Mouse (Mus musculus): ENCODE measurements around the gene Ushbp1. TPM values are rescaled to one million over a fixed set of nuclear protein-coding genes. Genes with fewer than 3 reads are reported as not detected.
"Not testable (repeated sequence)": the region's sequence is repeated elsewhere in the genome, so short reads cannot be mapped to it uniquely, and the experiment has no call there.

The Ushbp1 gene
- total and polyA plus RNA-seq, 3 experiments = 0.04 to 0.07 TPM; not detected in 1

DNA sequence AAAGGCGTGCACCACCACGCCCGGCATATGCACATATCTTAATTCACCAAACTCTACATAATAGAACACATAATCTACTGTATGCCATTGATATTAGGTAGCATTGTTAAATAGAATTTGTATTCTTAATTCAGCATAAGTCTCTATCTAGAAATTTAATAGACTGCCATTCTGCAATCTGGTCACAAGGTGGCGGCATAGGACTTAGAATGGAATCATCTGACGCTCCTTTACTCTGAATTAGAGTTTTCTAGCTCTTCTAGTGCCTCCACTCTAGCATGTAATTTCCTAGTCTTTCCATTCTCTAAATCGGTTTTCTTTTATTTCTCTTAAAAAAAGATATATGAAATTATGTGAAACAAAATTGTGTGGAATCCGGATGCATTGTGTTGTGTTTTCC lies 45.8 kb upstream of the Ushbp1 start:
- Histone ChIP-seq H3K4me3 (ENCODE audit: control insufficient read depth in 1 of 2, insufficient read depth in 1 of 2, low read depth in 2 of 2, low read length in 2 of 2) (no peak overlapping the region), H3K9ac (ENCODE audit: control insufficient read depth, low read depth, low read length, poor library complexity, severe bottlenecking) (no peak overlapping the region), H3K79me2 (ENCODE audit: control insufficient read depth, insufficient read depth, low read length, poor library complexity) (no peaks in the 10 kb centered on the region), H3K4me1 (ENCODE audit: control insufficient read depth in 1 of 2, insufficient read depth in 2 of 2, low read length in 2 of 2) (no peaks in the 10 kb centered on the region), H3K9me3 (replicated peaks; ENCODE audit: insufficient read depth, low read length) (no peaks in the 10 kb centered on the region), H3K27me3 (ENCODE audit: control insufficient read depth in 1 of 2, insufficient read depth in 2 of 2, low read length in 2 of 2) (peaks cover 3 to 9% of the 10 kb centered on the region in 2 experiments; a peak in 3 of 4 replicates), H3K27ac (ENCODE audit: control insufficient read depth, low read depth, low read length) (no peak overlapping the region), H3K36me3 (ENCODE audit: control insufficient read depth in 1 of 2, insufficient read depth in 2 of 2, low read length in 2 of 2) (no peaks in the 10 kb centered on the region)
- TF ChIP-seq SIN3A (IDR thresholded peaks at IDR 0.05; ENCODE audit: low read length) (peak; percentile 54; the same call in 1 of the 2 replicates), CTCF (IDR thresholded peaks at IDR 0.05 in 2 of 3, conservative IDR thresholded peaks at IDR 0.05 in 1 of 3; ENCODE audit: control insufficient read depth in 1 of 3, insufficient read depth in 1 of 3, low read depth in 2 of 3, low read length in 3 of 3, poor library complexity in 1 of 3, severe bottlenecking in 1 of 3) (peak; percentile 38 to 96 (median 45); a peak in 5 of 6 replicates), ZNF384 (IDR thresholded peaks at IDR 0.05; ENCODE audit: low read depth, low read length) (peak; percentile 31; the same call in 1 of the 2 replicates), USF2 (IDR thresholded peaks at IDR 0.05; ENCODE audit: borderline replicate concordance in 1 of 2, insufficient read depth in 1 of 2, low read depth in 1 of 2, low read length in 2 of 2) (no peak), BHLHE40 (IDR thresholded peaks at IDR 0.05; ENCODE audit: borderline replicate concordance, low read depth, low read length) (no peak), ELF1 (IDR thresholded peaks at IDR 0.05; ENCODE audit: low read depth, low read length) (no peak), MXI1 (IDR thresholded peaks at IDR 0.05; ENCODE audit: low read depth, low read length) (no peak), ZC3H11A (IDR thresholded peaks at IDR 0.05; ENCODE audit: low read depth, low read length) (peak; percentile 96), E2F4 (IDR thresholded peaks at IDR 0.05; ENCODE audit: borderline replicate concordance, low read depth, low read length) (no peak), RAD21 (IDR thresholded peaks at IDR 0.05; ENCODE audit: low read depth, low read length) (peak; percentile 99), SMC3 (IDR thresholded peaks at IDR 0.05; ENCODE audit: low read depth, low read length) (peak; percentile 94)
- DNase-seq (ENCODE audit: low read depth, low spot score) = peak; percentile 81

DNA sequence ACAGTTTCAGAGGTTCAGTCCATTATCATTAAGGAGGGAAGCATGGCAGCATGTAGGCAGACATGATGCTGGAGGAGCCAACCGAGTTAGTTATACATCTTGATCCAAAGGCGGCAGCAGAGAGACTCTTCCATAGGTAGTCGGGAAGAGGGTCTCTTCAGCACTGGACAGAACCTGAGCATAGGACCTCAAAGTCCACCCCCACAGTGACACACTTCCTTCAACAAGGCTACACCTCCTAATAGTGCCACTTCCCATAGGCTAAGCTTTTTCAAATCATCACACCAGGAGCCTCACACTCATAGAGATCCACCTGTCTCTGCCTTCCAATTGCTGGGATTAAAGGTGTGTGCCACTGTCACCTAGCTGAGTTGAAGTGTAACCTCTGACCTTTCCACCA lies 41.4 kb upstream of the Ushbp1 start:
- TF ChIP-seq UBTF (IDR thresholded peaks at IDR 0.05; ENCODE audit: borderline replicate concordance, insufficient read depth, low read depth, low read length) (no peak), HCFC1 (IDR thresholded peaks at IDR 0.05; ENCODE audit: low read depth, low read length) (no peak), ZMIZ1 (IDR thresholded peaks at IDR 0.05; ENCODE audit: low read depth, low read length) (no peak), MEF2A (IDR thresholded peaks at IDR 0.05; ENCODE audit: extremely low read depth, insufficient replicate concordance, low read depth, low read length, poor library complexity, severe bottlenecking) (no peak), MAX (IDR thresholded peaks at IDR 0.05; ENCODE audit: low read length) (no peak), TCF12 (IDR thresholded peaks at IDR 0.05; ENCODE audit: low read depth, low read length) (no peak), RCOR1 (IDR thresholded peaks at IDR 0.05; ENCODE audit: low read depth, low read length) (no peak), ELF1 (IDR thresholded peaks at IDR 0.05; ENCODE audit: low read depth, low read length) (no peak), MYC (IDR thresholded peaks at IDR 0.05; ENCODE audit: low read depth, low read length) (no peak), POLR2AphosphoS5 (IDR thresholded peaks at IDR 0.05; ENCODE audit: borderline replicate concordance, low read depth, low read length) (no peak), CHD1 (IDR thresholded peaks at IDR 0.05; ENCODE audit: low read depth, low read length) (no peak), ZKSCAN1 (IDR thresholded peaks at IDR 0.05; ENCODE audit: low read depth, low read length) (no peak), KAT2A (conservative IDR thresholded peaks at IDR 0.05; ENCODE audit: low read depth, low read length) (no peak), ZC3H11A (IDR thresholded peaks at IDR 0.05; ENCODE audit: low read depth, low read length) (no peak), USF2 (IDR thresholded peaks at IDR 0.05; ENCODE audit: borderline replicate concordance in 1 of 2, insufficient read depth in 1 of 2, low read depth in 1 of 2, low read length in 2 of 2) (no peak)
- peak; percentile 21 for DNase-seq (ENCODE audit: low read depth, low spot score)
- H3K36me3 ChIP-seq (ENCODE audit: control insufficient read depth in 1 of 2, insufficient read depth in 2 of 2, low read length in 2 of 2) = no peaks in the 10 kb centered on the region
- no peak overlapping the region for H3K27ac ChIP-seq (ENCODE audit: control insufficient read depth, low read depth, low read length)
- H3K9me3 ChIP-seq (replicated peaks; ENCODE audit: insufficient read depth, low read length) = no peaks in the 10 kb centered on the region
- no peak overlapping the region for H3K4me3 ChIP-seq (ENCODE audit: control insufficient read depth in 1 of 2, insufficient read depth in 1 of 2, low read depth in 2 of 2, low read length in 2 of 2)
- no peak overlapping the region for H3K9ac ChIP-seq (ENCODE audit: control insufficient read depth, low read depth, low read length, poor library complexity, severe bottlenecking)
- H3K4me1 ChIP-seq (ENCODE audit: control insufficient read depth in 1 of 2, insufficient read depth in 2 of 2, low read length in 2 of 2) = no peaks in the 10 kb centered on the region
- no peaks in the 10 kb centered on the region for H3K79me2 ChIP-seq (ENCODE audit: control insufficient read depth, insufficient read depth, low read length, poor library complexity)
- H3K27me3 ChIP-seq (ENCODE audit: control insufficient read depth in 1 of 2, insufficient read depth in 2 of 2, low read length in 2 of 2) = peaks cover 0 to 3% of the 10 kb centered on the region in 2 experiments; a peak in 3 of 4 replicates

DNA sequence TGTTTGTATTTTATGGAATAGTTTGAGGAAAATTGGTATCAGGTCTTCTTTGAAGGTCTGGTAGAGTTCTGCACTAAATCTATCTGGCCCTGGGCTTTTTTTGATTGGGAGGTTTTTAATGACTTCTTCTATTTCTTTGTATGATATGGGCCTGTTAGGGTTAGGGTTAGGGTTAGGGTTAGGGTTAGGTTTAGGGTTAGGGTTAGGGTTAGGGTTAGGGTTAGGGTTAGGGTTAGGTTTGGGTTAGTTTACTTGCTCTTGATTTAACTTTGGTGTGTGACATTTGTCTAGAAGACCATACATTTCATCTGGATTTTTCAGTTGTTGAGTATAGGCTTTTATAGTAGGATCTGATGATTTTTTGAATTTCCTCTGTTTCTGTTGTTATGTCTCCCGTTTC lies 37.3 kb upstream of the Ushbp1 start:
- H3K27ac ChIP-seq (ENCODE audit: control insufficient read depth, low read depth, low read length); H3K4me1 ChIP-seq (ENCODE audit: control insufficient read depth in 1 of 2, insufficient read depth in 2 of 2, low read length in 2 of 2); H3K4me3 ChIP-seq (ENCODE audit: control insufficient read depth in 1 of 2, insufficient read depth in 1 of 2, low read depth in 2 of 2, low read length in 2 of 2); H3K79me2 ChIP-seq (ENCODE audit: control insufficient read depth, insufficient read depth, low read length, poor library complexity); H3K27me3 ChIP-seq (ENCODE audit: control insufficient read depth in 1 of 2, insufficient read depth in 2 of 2, low read length in 2 of 2); H3K36me3 ChIP-seq (ENCODE audit: control insufficient read depth in 1 of 2, insufficient read depth in 2 of 2, low read length in 2 of 2); H3K9ac ChIP-seq (ENCODE audit: control insufficient read depth, low read depth, low read length, poor library complexity, severe bottlenecking); DNase-seq (ENCODE audit: low read depth, low spot score); H3K9me3 ChIP-seq (replicated peaks; ENCODE audit: insufficient read depth, low read length): not testable (repeated sequence)

All from MEL (cell line).